Comparison of ENCODE assay signal across 16 mouse cellular contexts in genomic region chr11:75594431-75594830, GRCm38 (mm10). TPM values are rescaled to one million over a fixed set of nuclear protein-coding genes. Genes with fewer than 3 reads are reported as not detected.
DNase-seq lines count a peak whose midpoint lies in the region; ATAC-seq and TF ChIP-seq lines count a peak whose summit lies in the region.
"Had no signal": no experiment of that assay in that cellular context is flagged by ENCODE, and none has a peak within 500 bp of the region (broad histone marks: within the 10 kb centered on the region; RNA-seq: fewer than 3 reads in every experiment).

No protein-coding gene starts in this region.

- DNase-seq in stomach, postnatal 0 days (ENCODE audit: low spot score) = no peak
- peak; percentile 33 to 56 for DNase-seq in thymus, postnatal 36 days
- no peak for DNase-seq in ovary, postnatal 10 days (ENCODE audit: low spot score)
- DNase-seq: adrenal gland, adult 8-10 months; cerebellum, adult 11 months; gastrocnemius, postnatal 36 days; lung, postnatal 14 days had no signal

- H3K9me3 ChIP-seq in intestine, postnatal 0 days (ENCODE audit: control insufficient read depth) = no peaks in the 10 kb centered on the region
- no peaks in the 10 kb centered on the region for H3K9me3 ChIP-seq in intestine, embryonic 15.5 days
- H3K9me3 ChIP-seq in stomach, embryonic 15.5 days = no peaks in the 10 kb centered on the region
- H3K9me3 ChIP-seq in stomach, postnatal 0 days (ENCODE audit: control insufficient read depth, low read length) = no peaks in the 10 kb centered on the region
- no peaks in the 10 kb centered on the region for H3K9me3 ChIP-seq in hindbrain, embryonic 16.5 days (ENCODE audit: control insufficient read depth, low read length)
- H3K9me3 ChIP-seq: limb, embryonic 12.5 days had no signal

- no peak for ATAC-seq in intestine, postnatal 0 days
- ATAC-seq in intestine, embryonic 15.5 days = no peak
- no peak for ATAC-seq in stomach, embryonic 15.5 days (ENCODE audit: insufficient read depth, low FRiP score, low read depth)
- ATAC-seq in stomach, postnatal 0 days (ENCODE audit: low FRiP score, low TSS enrichment) = no peak
- ATAC-seq in monocyte, adult 5-6 weeks (replicated peaks; ENCODE audit: insufficient number of reproducible peaks, low FRiP score, low TSS enrichment, poor library complexity, severe bottlenecking) = peak; percentile 73
- ATAC-seq in hindbrain, embryonic 16.5 days = no peak
- ATAC-seq: Patski had no signal

- TF ChIP-seq CTCF in intestine, postnatal 0 days (IDR thresholded peaks at IDR 0.05; ENCODE audit: low read depth) = no peak
- TF ChIP-seq CTCF in stomach, postnatal 0 days (IDR thresholded peaks at IDR 0.05; ENCODE audit: low read depth) = no peak

- WGBS in intestine, postnatal 0 days = 79% methylated on average over 9 of the region's 9 CpGs
- WGBS in intestine, embryonic 15.5 days = 83% methylated on average over 9 of the region's 9 CpGs
- 77% methylated on average over 9 of the region's 9 CpGs for WGBS in stomach, embryonic 15.5 days
- 74% methylated on average over 9 of the region's 9 CpGs for WGBS in stomach, postnatal 0 days
- 88% methylated on average over 9 of the region's 9 CpGs for WGBS in hindbrain, embryonic 16.5 days

- H3K27me3 ChIP-seq in intestine, postnatal 0 days (replicated peaks; ENCODE audit: control insufficient read depth, insufficient read depth, low read length) = no peaks in the 10 kb centered on the region
- H3K27me3 ChIP-seq in intestine, embryonic 15.5 days (replicated peaks) = no peaks in the 10 kb centered on the region
- no peaks in the 10 kb centered on the region for H3K27me3 ChIP-seq in stomach, embryonic 15.5 days (replicated peaks)
- no peaks in the 10 kb centered on the region for H3K27me3 ChIP-seq in stomach, postnatal 0 days (ENCODE audit: control insufficient read depth, insufficient read depth, low read length)
- no peaks in the 10 kb centered on the region for H3K27me3 ChIP-seq in hindbrain, embryonic 16.5 days (replicated peaks; ENCODE audit: control insufficient read depth, insufficient read depth, low read length)
- H3K27me3 ChIP-seq: CH12.LX; limb, embryonic 12.5 days; Patski had no signal

- peaks cover 64% of the 10 kb centered on the region for H3K36me3 ChIP-seq in intestine, postnatal 0 days (ENCODE audit: control insufficient read depth, insufficient read depth)
- peaks cover 21% of the 10 kb centered on the region; the same call in 1 of the 2 replicates for H3K36me3 ChIP-seq in intestine, embryonic 15.5 days
- peaks cover 9% of the 10 kb centered on the region; the same call in 1 of the 2 replicates for H3K36me3 ChIP-seq in stomach, embryonic 15.5 days
- H3K36me3 ChIP-seq in stomach, postnatal 0 days (ENCODE audit: control insufficient read depth, insufficient read depth, low read length) = peaks cover 7% of the 10 kb centered on the region; the same call in 1 of the 2 replicates
- peaks cover 25% of the 10 kb centered on the region for H3K36me3 ChIP-seq in hindbrain, embryonic 16.5 days (ENCODE audit: control insufficient read depth, insufficient read depth, low read length)

- H3K9ac ChIP-seq in intestine, postnatal 0 days (ENCODE audit: low read depth, low read length) = no peak overlapping the region
- no peak overlapping the region for H3K9ac ChIP-seq in intestine, embryonic 15.5 days
- no peak overlapping the region for H3K9ac ChIP-seq in stomach, embryonic 15.5 days
- no peak overlapping the region for H3K9ac ChIP-seq in stomach, postnatal 0 days (ENCODE audit: low read length)
- H3K9ac ChIP-seq in hindbrain, embryonic 16.5 days (ENCODE audit: low read depth, low read length) = no peak overlapping the region
- H3K9ac ChIP-seq: limb, embryonic 12.5 days had no signal

- H3K27ac ChIP-seq in intestine, postnatal 0 days (ENCODE audit: low read depth, low read length) = peak overlapping the region; percentile 66
- H3K27ac ChIP-seq in intestine, embryonic 15.5 days = no peak overlapping the region
- peak overlapping the region; percentile 31; the same call in 1 of the 2 replicates for H3K27ac ChIP-seq in stomach, embryonic 15.5 days
- no peak overlapping the region for H3K27ac ChIP-seq in stomach, postnatal 0 days (replicated peaks)
- no peak overlapping the region for H3K27ac ChIP-seq in hindbrain, embryonic 16.5 days (ENCODE audit: low read depth, low read length)
- H3K27ac ChIP-seq: kidney, postnatal 0 days; limb, embryonic 12.5 days had no signal

- no peak overlapping the region for H3K4me3 ChIP-seq in intestine, postnatal 0 days (ENCODE audit: low read depth, low read length)
- no peak overlapping the region for H3K4me3 ChIP-seq in intestine, embryonic 15.5 days (replicated peaks)
- no peak overlapping the region for H3K4me3 ChIP-seq in stomach, embryonic 15.5 days (replicated peaks)
- no peak overlapping the region for H3K4me3 ChIP-seq in stomach, postnatal 0 days (ENCODE audit: low read depth, low read length)
- H3K4me3 ChIP-seq in hindbrain, embryonic 16.5 days (ENCODE audit: low read length) = no peak overlapping the region
- H3K4me3 ChIP-seq: limb, embryonic 12.5 days had no signal

- no peak for TF ChIP-seq EP300 in stomach, postnatal 0 days (optimal IDR thresholded peaks at IDR 0.05)

- H3K4me1 ChIP-seq in intestine, postnatal 0 days (replicated peaks; ENCODE audit: control insufficient read depth, insufficient read depth, low read length) = 0 out of 2 replicates have a peak, but pooled peaks cover 3% of the 10 kb centered on the region
- peaks cover 12% of the 10 kb centered on the region for H3K4me1 ChIP-seq in intestine, embryonic 15.5 days (replicated peaks)
- H3K4me1 ChIP-seq in stomach, embryonic 15.5 days = peaks cover 21% of the 10 kb centered on the region
- peaks cover 3% of the 10 kb centered on the region for H3K4me1 ChIP-seq in stomach, postnatal 0 days (replicated peaks; ENCODE audit: control insufficient read depth, insufficient read depth)
- peaks cover 8% of the 10 kb centered on the region for H3K4me1 ChIP-seq in hindbrain, embryonic 16.5 days (ENCODE audit: control insufficient read depth, insufficient read depth, low read depth, low read length)

- no peak overlapping the region for H3K4me2 ChIP-seq in intestine, postnatal 0 days (replicated peaks; ENCODE audit: low read depth)
- H3K4me2 ChIP-seq in intestine, embryonic 15.5 days (replicated peaks) = no peak overlapping the region
- H3K4me2 ChIP-seq in stomach, embryonic 15.5 days = no peak overlapping the region
- no peak overlapping the region for H3K4me2 ChIP-seq in stomach, postnatal 0 days (replicated peaks; ENCODE audit: low read depth)
- H3K4me2 ChIP-seq in hindbrain, embryonic 16.5 days (ENCODE audit: low read length) = no peak overlapping the region
- H3K4me2 ChIP-seq: limb, embryonic 12.5 days had no signal

RNA-seq across cellular contexts. Expression of gene Pitpna, which starts 6.5 kb away (rescaled TPM):
- 160 and 161 TPM in 2 replicates for polyA plus RNA-seq in intestine, postnatal 0 days (2015; fragmentation: Nextera tagmentation; extraction: Ambion mirVana)
- 92.3 and 102 TPM in 2 replicates for polyA plus RNA-seq in intestine, embryonic 15.5 days (2015; fragmentation: Nextera tagmentation; extraction: Ambion mirVana)
- polyA plus RNA-seq in stomach, embryonic 15.5 days (2015; fragmentation: Nextera tagmentation; extraction: Ambion mirVana) = 82.4 and 83.4 TPM in 2 replicates
- polyA plus RNA-seq in stomach, postnatal 0 days (2015; fragmentation: Nextera tagmentation; extraction: Ambion mirVana) = 79.3 and 84.3 TPM in 2 replicates
- total RNA-seq in monocyte, adult 5-6 weeks (2017) = 113 to 174 TPM (median 147 TPM) in 3 replicates
- 109 and 110 TPM in 2 replicates for polyA plus RNA-seq in hindbrain, embryonic 16.5 days (2015; fragmentation: Nextera tagmentation; extraction: Ambion mirVana)

RNA-seq across cellular contexts. Expression of gene Inpp5k, which starts 36.4 kb away (rescaled TPM):
- polyA plus RNA-seq in intestine, postnatal 0 days (2015; fragmentation: Nextera tagmentation; extraction: Ambion mirVana) = 20.6 and 23.8 TPM in 2 replicates
- polyA plus RNA-seq in intestine, embryonic 15.5 days (2015; fragmentation: Nextera tagmentation; extraction: Ambion mirVana) = 17.6 and 19.4 TPM in 2 replicates
- 18.9 and 20.2 TPM in 2 replicates for polyA plus RNA-seq in stomach, embryonic 15.5 days (2015; fragmentation: Nextera tagmentation; extraction: Ambion mirVana)
- polyA plus RNA-seq in stomach, postnatal 0 days (2015; fragmentation: Nextera tagmentation; extraction: Ambion mirVana) = 19.0 and 22.4 TPM in 2 replicates
- 68.4 to 82.5 TPM (median 80.2 TPM) in 3 replicates for total RNA-seq in monocyte, adult 5-6 weeks (2017)
- 39.8 TPM in 2 replicates for polyA plus RNA-seq in hindbrain, embryonic 16.5 days (2015; fragmentation: Nextera tagmentation; extraction: Ambion mirVana)

RNA-seq across cellular contexts. Expression of gene Myo1c, which starts 55.9 kb away (rescaled TPM):
- 27.7 and 28.3 TPM in 2 replicates for polyA plus RNA-seq in intestine, postnatal 0 days (2015; fragmentation: Nextera tagmentation; extraction: Ambion mirVana)
- 48.6 and 50.0 TPM in 2 replicates for polyA plus RNA-seq in intestine, embryonic 15.5 days (2015; fragmentation: Nextera tagmentation; extraction: Ambion mirVana)
- 55.5 and 56.4 TPM in 2 replicates for polyA plus RNA-seq in stomach, embryonic 15.5 days (2015; fragmentation: Nextera tagmentation; extraction: Ambion mirVana)
- polyA plus RNA-seq in stomach, postnatal 0 days (2015; fragmentation: Nextera tagmentation; extraction: Ambion mirVana) = 41.8 and 41.9 TPM in 2 replicates
- total RNA-seq in monocyte, adult 5-6 weeks (2017) = 93.0 to 115 TPM (median 97.0 TPM) in 3 replicates
- polyA plus RNA-seq in hindbrain, embryonic 16.5 days (2015; fragmentation: Nextera tagmentation; extraction: Ambion mirVana) = 13.6 and 16.7 TPM in 2 replicates

Comparison
In these comparisons a context has a peak if more than half of its experiments do, and no peak if none do; other contexts are left out.
1. H3K27ac ChIP-seq: peak in intestine, postnatal 0 days (single experiment) and stomach, embryonic 15.5 days (single experiment); none in intestine, embryonic 15.5 days (single experiment), stomach, postnatal 0 days (single experiment) and hindbrain, embryonic 16.5 days (single experiment).
2. DNase-seq: peak in thymus, postnatal 36 days (2 of 2); none in stomach, postnatal 0 days (single experiment) and ovary, postnatal 10 days (single experiment).